Mouse (Mus musculus) forebrain, embryonic 12.5 days (tissue): Measurements from ENCODE around the gene Lonp2. TPM values are rescaled to one million over a fixed set of nuclear protein-coding genes. Genes with fewer than 3 reads are reported as not detected.

Experiments used
- ATAC-seq: fragments of 200-750 bp; cut with Nextera tagmentation; 2 replicates; pipeline ENCODE4 v1.8.0; 2017; ENCODE audit warnings: moderate TSS enrichment; ENCODE audit not compliant: low FRiP score
- H3K27ac ChIP-seq: fragments of 300-500 bp; sonication (generic); 2 replicates; pipeline ENCODE4 v1.5.1; 2016; ENCODE audit warnings: mild to moderate bottlenecking
- H3K27me3 ChIP-seq: fragments of 300-500 bp; sonication (generic); 2 replicates; pipeline ENCODE4 v1.6.1; 2016; ENCODE audit warnings: mild to moderate bottlenecking
- H3K36me3 ChIP-seq: fragments of 300-500 bp; sonication (generic); replicated peaks from 2 replicates; pipeline ENCODE4 v1.6.1; 2016; ENCODE audit warnings: mild to moderate bottlenecking
- H3K4me1 ChIP-seq: fragments of 300-500 bp; sonication (generic); 2 replicates; pipeline ENCODE4 v1.6.1; 2016
- H3K4me2 ChIP-seq: fragments of 300-500 bp; sonication (generic); 2 replicates; pipeline ENCODE4 v1.6.1; 2016; ENCODE audit warnings: mild to moderate bottlenecking, moderate library complexity
- H3K4me3 ChIP-seq: fragments of 300-500 bp; sonication (generic); replicated peaks from 2 replicates; pipeline ENCODE4 v1.5.1; 2016; ENCODE audit warnings: mild to moderate bottlenecking
- H3K9ac ChIP-seq: fragments of 300-500 bp; sonication (generic); 2 replicates; pipeline ENCODE4 v1.6.1; 2016; ENCODE audit warnings: mild to moderate bottlenecking
- H3K9me3 ChIP-seq: fragments of 300-500 bp; sonication (generic); 2 replicates; pipeline ENCODE4 v1.6.1; 2016
- WGBS: fragments of 180-500 bp; shearing (Covaris S2); methylation state at CpG from one replicate; pipeline ENCODE4 v1.1.7; 2016; 5-methylcytosine and 5-hydroxymethylcytosine counted together
- polyA plus RNA-seq: library from polyadenylated mRNA; unstranded; fragments of >200 nt; fragmentation: Nextera tagmentation; extraction: Ambion mirVana; gene quantifications from 2 replicates; pipeline ENCODE4 v1.2.1, GENCODE M21; 2016

Gene Lonp2
- polyA plus RNA-seq, 1 experiment from 2014 or later = 70.3 TPM

DNA sequence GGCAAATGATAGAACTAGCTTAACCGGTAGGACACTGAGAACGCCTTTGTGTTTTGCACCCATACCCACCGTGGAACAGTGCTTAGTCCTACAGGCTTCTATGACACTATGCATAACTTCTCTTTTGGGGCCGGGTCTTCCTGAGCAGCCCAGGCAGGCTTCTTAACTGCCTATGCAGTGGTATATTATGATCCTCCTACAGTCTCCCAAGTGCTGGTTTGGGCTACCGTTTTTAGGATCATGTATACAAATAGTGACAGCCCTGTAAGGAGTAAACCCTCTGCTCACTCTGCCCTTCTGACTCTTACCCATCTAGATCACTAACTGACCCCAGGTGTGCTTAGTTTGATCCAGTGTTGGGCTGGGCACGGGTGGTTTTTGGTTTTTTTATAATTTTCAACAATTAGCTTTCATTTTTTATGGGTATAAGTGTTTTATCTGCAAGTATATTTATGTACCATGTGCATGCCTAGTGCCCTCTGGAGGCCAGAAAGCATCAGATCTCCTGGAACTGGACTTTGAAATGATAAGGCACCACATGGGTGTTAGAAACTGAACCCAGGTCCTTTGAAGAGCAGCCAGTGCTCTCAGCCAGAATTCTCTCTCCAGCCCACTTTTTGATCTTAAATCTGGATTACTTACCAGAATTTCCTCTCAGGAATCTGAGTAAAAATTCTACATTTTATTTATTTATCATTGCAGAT lies 97.1 kb downstream of the Lonp2 start:
- H3K9me3 ChIP-seq = no peaks in the 10 kb centered on the region
- no peak overlapping the region for H3K4me3 ChIP-seq
- no peak overlapping the region for H3K9ac ChIP-seq
- no peak overlapping the region for H3K4me2 ChIP-seq
- ATAC-seq = no peak
- H3K4me1 ChIP-seq = no peaks in the 10 kb centered on the region
- H3K27me3 ChIP-seq = no peaks in the 10 kb centered on the region
- H3K27ac ChIP-seq = no peak overlapping the region
- H3K36me3 ChIP-seq = peaks cover 37% of the 10 kb centered on the region
- WGBS = 96% methylated on average over 6 of the region's 6 CpGs

GRCm38 (mm10) chr8:86721490-86721889 lies 97.6 kb downstream of the Lonp2 start:
- H3K9ac ChIP-seq = no peak overlapping the region
- H3K4me2 ChIP-seq = no peak overlapping the region
- H3K27me3 ChIP-seq = no peaks in the 10 kb centered on the region
- no peaks in the 10 kb centered on the region for H3K9me3 ChIP-seq
- 86% methylated on average over 2 of the region's 2 CpGs for WGBS
- H3K4me1 ChIP-seq = no peaks in the 10 kb centered on the region
- peaks cover 35% of the 10 kb centered on the region for H3K36me3 ChIP-seq
- H3K27ac ChIP-seq = no peak overlapping the region
- ATAC-seq = no peak
- H3K4me3 ChIP-seq = no peak overlapping the region

GRCm38 (mm10) chr8:86726959-86727358 lies 103.1 kb downstream of the Lonp2 start:
- 76% methylated on average over 6 of the region's 6 CpGs for WGBS
- Histone ChIP-seq H3K4me2 (no peak overlapping the region), H3K36me3 (peaks cover 19% of the 10 kb centered on the region), H3K4me1 (peaks cover 20% of the 10 kb centered on the region), H3K27me3 (no peaks in the 10 kb centered on the region), H3K4me3 (no peak overlapping the region), H3K9ac (no peak overlapping the region), H3K9me3 (no peaks in the 10 kb centered on the region), H3K27ac (no peak overlapping the region)
- ATAC-seq = no peak

DNA sequence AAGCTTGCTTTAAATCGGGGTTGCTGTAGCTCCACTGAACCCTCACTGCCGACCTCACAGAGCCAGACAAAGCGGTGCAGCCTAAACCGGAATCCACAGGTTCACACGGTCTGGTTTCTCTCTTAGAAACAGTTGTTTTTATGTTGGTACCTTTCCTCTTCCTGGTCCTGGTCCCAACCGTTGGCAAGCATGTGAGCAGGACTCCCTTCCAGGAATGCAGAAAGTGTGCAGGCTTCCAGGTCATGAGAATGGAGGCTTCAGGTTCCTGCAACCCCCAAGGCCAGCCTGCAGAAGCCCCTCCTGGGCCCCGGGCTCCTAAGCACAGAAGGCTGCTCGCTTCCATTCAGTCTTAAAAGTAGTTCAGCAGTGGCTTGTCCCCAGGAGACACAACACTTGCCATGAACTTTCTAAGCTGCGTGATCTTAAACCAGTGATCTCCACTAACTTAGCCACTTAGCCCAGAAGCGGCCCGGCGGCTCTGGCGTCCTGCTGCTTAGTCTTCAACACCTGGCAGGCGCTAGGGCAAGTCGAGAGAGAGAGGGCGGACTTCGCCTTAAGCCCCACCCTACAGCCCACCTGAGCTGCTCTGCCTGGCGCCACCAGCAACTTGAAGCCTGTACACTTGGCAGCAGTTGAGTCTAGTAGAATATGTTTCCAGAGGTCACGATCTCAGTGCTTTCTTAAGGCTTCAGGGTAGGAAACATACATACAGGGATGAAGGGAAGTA lies 104.5 kb downstream of the Lonp2 start:
- no peaks in the 10 kb centered on the region for H3K27me3 ChIP-seq
- no peak overlapping the region for H3K4me2 ChIP-seq
- peaks cover 20% of the 10 kb centered on the region for H3K4me1 ChIP-seq
- no peak overlapping the region for H3K4me3 ChIP-seq
- H3K27ac ChIP-seq = no peak overlapping the region
- peaks cover 12% of the 10 kb centered on the region for H3K36me3 ChIP-seq
- ATAC-seq = no peak
- 73% methylated on average over 19 of the region's 19 CpGs for WGBS
- no peak overlapping the region for H3K9ac ChIP-seq
- H3K9me3 ChIP-seq = no peaks in the 10 kb centered on the region

- no peaks in the 10 kb centered on the region for H3K27me3 ChIP-seq
- ATAC-seq = no peak
- 75% methylated on average over 3 of the region's 3 CpGs for WGBS
- no peak overlapping the region for H3K4me3 ChIP-seq
- no peak overlapping the region for H3K9ac ChIP-seq
- H3K27ac ChIP-seq = 0 out of 2 replicates have a peak overlapping the region, but pooled peaks have one; percentile 26
- H3K36me3 ChIP-seq = 0 out of 2 replicates have a peak, but pooled peaks cover 8% of the 10 kb centered on the region
- no peak overlapping the region for H3K4me2 ChIP-seq
- peaks cover 24% of the 10 kb centered on the region for H3K4me1 ChIP-seq
- H3K9me3 ChIP-seq = no peaks in the 10 kb centered on the region
Observed at GRCm38 (mm10) chr8:86730303-86730702, 106.5 kb downstream of the Lonp2 start.

- no peak overlapping the region for H3K4me3 ChIP-seq
- H3K4me1 ChIP-seq = peaks cover 29% of the 10 kb centered on the region
- ATAC-seq = no peak
- H3K27ac ChIP-seq = no peak overlapping the region
- H3K9me3 ChIP-seq = no peaks in the 10 kb centered on the region
- H3K36me3 ChIP-seq = 0 out of 2 replicates have a peak, but pooled peaks cover 7% of the 10 kb centered on the region
- H3K27me3 ChIP-seq = no peaks in the 10 kb centered on the region
- 96% methylated on average over 1 of the region's 1 CpGs for WGBS
- no peak overlapping the region for H3K9ac ChIP-seq
- H3K4me2 ChIP-seq = no peak overlapping the region
Observed at GRCm38 (mm10) chr8:86730860-86731259, 107.0 kb downstream of the Lonp2 start.

- Histone ChIP-seq H3K36me3 (no peaks in the 10 kb centered on the region), H3K4me3 (no peak overlapping the region), H3K4me1 (peaks cover 28% of the 10 kb centered on the region), H3K27me3 (no peaks in the 10 kb centered on the region), H3K9me3 (no peaks in the 10 kb centered on the region), H3K27ac (no peak overlapping the region), H3K4me2 (no peak overlapping the region), H3K9ac (no peak overlapping the region)
- ATAC-seq = no peak
- WGBS = 70% methylated on average over 4 of the region's 4 CpGs
Observed at GRCm38 (mm10) chr8:86734171-86734570, 110.3 kb downstream of the Lonp2 start.

- H3K27ac ChIP-seq = no peak overlapping the region
- no peak for ATAC-seq
- no peaks in the 10 kb centered on the region for H3K36me3 ChIP-seq
- no peak overlapping the region for H3K4me3 ChIP-seq
- no peaks in the 10 kb centered on the region for H3K27me3 ChIP-seq
- H3K4me2 ChIP-seq = no peak overlapping the region
- peaks cover 28% of the 10 kb centered on the region for H3K4me1 ChIP-seq
- WGBS = 82% methylated on average over 1 of the region's 1 CpGs
- H3K9me3 ChIP-seq = no peaks in the 10 kb centered on the region
- H3K9ac ChIP-seq = no peak overlapping the region
Observed at GRCm38 (mm10) chr8:86734954-86735353, 111.1 kb downstream of the Lonp2 start.

DNA sequence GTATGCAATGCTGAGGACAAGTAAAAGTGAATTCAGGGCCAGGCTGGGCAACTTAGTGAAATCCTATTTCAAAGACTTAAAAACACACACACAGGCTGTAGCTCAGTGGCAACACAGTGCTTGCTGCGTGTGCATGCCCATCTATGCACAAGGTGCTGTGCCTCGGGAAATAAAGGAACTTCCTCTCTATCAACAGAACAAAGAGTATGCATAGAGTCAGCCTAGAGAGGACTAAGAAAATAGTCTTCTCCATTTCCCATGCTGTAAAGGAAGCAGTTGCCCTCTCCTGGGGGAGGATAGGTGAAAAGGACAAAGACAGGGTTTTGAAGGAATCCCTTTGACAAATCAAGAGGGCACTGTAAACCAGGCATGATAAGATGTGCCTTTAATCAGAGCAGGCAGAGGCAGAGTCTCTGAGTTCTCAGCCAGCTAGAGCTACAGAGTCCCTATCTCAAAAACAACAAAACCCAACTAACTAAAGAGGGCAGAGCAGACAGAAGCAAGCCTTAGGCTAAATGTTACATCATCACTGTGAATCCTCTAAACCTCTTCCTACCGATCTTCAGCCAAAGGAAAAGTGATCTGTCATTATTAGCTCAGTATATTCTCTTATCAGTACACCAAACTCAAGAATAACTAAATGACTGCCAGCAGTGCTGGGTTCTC lies 111.7 kb downstream of the Lonp2 start:
- peaks cover 27% of the 10 kb centered on the region for H3K4me1 ChIP-seq
- no peak overlapping the region for H3K9ac ChIP-seq
- no peak overlapping the region for H3K4me3 ChIP-seq
- no peak overlapping the region for H3K4me2 ChIP-seq
- no peaks in the 10 kb centered on the region for H3K9me3 ChIP-seq
- no peaks in the 10 kb centered on the region for H3K27me3 ChIP-seq
- H3K27ac ChIP-seq = no peak overlapping the region
- 69% methylated on average over 3 of the region's 3 CpGs for WGBS
- H3K36me3 ChIP-seq = no peaks in the 10 kb centered on the region
- no peak for ATAC-seq

- no peaks in the 10 kb centered on the region for H3K9me3 ChIP-seq
Observed at GRCm38 (mm10) chr8:86740899-86741298, 117.1 kb downstream of the Lonp2 start.

DNA sequence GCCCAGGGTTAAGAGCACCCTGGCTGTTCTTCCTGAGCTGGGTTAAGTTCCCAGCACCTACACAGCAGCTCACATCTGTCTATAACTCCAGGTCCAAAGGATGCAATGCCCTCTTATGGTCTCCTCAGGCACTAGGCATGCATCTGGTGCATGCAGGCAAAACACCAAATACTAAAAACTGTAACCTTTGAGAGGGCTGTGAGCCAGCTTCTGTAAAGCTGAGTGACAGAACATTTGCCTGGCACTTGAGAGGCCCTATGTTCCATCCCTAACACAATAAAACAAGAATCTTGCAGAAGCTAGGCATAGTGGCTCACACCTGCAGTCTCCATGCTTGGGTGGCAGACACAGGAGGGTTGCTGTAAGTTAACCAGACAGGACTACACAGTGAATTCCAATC lies 117.8 kb downstream of the Lonp2 start:
- ATAC-seq = no peak
- H3K27ac ChIP-seq = no peak overlapping the region
- no peak overlapping the region for H3K4me2 ChIP-seq

More at GRCm38 (mm10) chr8:86740899-86741298, 117.1 kb downstream of the Lonp2 start:
- Histone ChIP-seq H3K4me3 (no peak overlapping the region), H3K27ac (no peak overlapping the region), H3K4me1 (peaks cover 36% of the 10 kb centered on the region), H3K4me2 (no peak overlapping the region), H3K9ac (no peak overlapping the region), H3K27me3 (no peaks in the 10 kb centered on the region), H3K36me3 (no peaks in the 10 kb centered on the region)
- ATAC-seq = no peak

GRCm38 (mm10) chr8:86742605-86743345 lies 118.9 kb downstream of the Lonp2 start:
- no peaks in the 10 kb centered on the region for H3K27me3 ChIP-seq
- H3K36me3 ChIP-seq = no peaks in the 10 kb centered on the region
- H3K27ac ChIP-seq = no peak overlapping the region
- ATAC-seq = no peak
- H3K4me1 ChIP-seq = peaks cover 39% of the 10 kb centered on the region
- no peak overlapping the region for H3K4me3 ChIP-seq
- no peak overlapping the region for H3K9ac ChIP-seq
- H3K9me3 ChIP-seq = no peaks in the 10 kb centered on the region
- WGBS = 65% methylated on average over 7 of the region's 7 CpGs
- peak overlapping the region; percentile 25; the same call in 1 of the 2 replicates for H3K4me2 ChIP-seq

More for the DNA sequence above, 117.8 kb downstream of the Lonp2 start:
- Histone ChIP-seq H3K4me3 (no peak overlapping the region), H3K36me3 (no peaks in the 10 kb centered on the region), H3K9me3 (no peaks in the 10 kb centered on the region), H3K9ac (no peak overlapping the region), H3K27me3 (no peaks in the 10 kb centered on the region), H3K4me1 (peaks cover 36% of the 10 kb centered on the region)
